Mouse (Mus musculus) MEL (cell line): ENCODE results near the gene Gm8122. TPM values are rescaled to one million over a fixed set of nuclear protein-coding genes. Genes with fewer than 3 reads are reported as not detected.
"Not testable (repeated sequence)": the region's sequence is repeated elsewhere in the genome, so short reads cannot be mapped to it uniquely, and the experiment has no call there.

Source experiments
- DNase-seq: peaks from one replicate; pipeline ENCODE4 v3.0.0; 2011; ENCODE audit warnings: low read depth, low spot score
- H3K27ac ChIP-seq: 2 replicates; pipeline ENCODE4 v1.5.1; 2012; ENCODE audit warnings: low read depth, mild to moderate bottlenecking, control low read depth, low read length, moderate library complexity; ENCODE audit not compliant: control insufficient read depth
- H3K27me3 ChIP-seq, 2 experiments: fragments of 150-350 bp in 1 of 2; sonication (generic) in 1 of 2; 2 replicates each; pipeline ENCODE4 v1.6.1; 2012; ENCODE audit warnings: low read length in 2 of 2, mild to moderate bottlenecking in 2 of 2, improper control_type of control experiment in 1 of 2, moderate library complexity in 1 of 2; ENCODE audit not compliant: insufficient read depth in 2 of 2, control insufficient read depth in 1 of 2
- H3K36me3 ChIP-seq, 2 experiments: 2 replicates each; pipeline ENCODE4 v1.6.1; 2012 to 2014; ENCODE audit warnings: low read length in 2 of 2, improper control_type of control experiment in 1 of 2, inconsistent platforms in 1 of 2, mild to moderate bottlenecking in 1 of 2; ENCODE audit not compliant: insufficient read depth in 2 of 2, control insufficient read depth in 1 of 2
- H3K4me1 ChIP-seq, 2 experiments: fragments of 150-350 bp in 1 of 2; sonication (generic) in 1 of 2; 2 replicates each; pipeline ENCODE4 v1.6.1; 2012; ENCODE audit warnings: low read length in 2 of 2, improper control_type of control experiment in 1 of 2, mild to moderate bottlenecking in 1 of 2; ENCODE audit not compliant: insufficient read depth in 2 of 2, control insufficient read depth in 1 of 2
- H3K4me3 ChIP-seq, 2 experiments: fragments of 150-350 bp in 1 of 2; sonication (generic) in 1 of 2; 2 replicates each; pipeline ENCODE4 v1.5.1; 2012; ENCODE audit warnings: low read depth in 2 of 2, low read length in 2 of 2, mild to moderate bottlenecking in 2 of 2, moderate library complexity in 2 of 2, control low read depth in 1 of 2, improper control_type of control experiment in 1 of 2; ENCODE audit not compliant: control insufficient read depth in 1 of 2, insufficient read depth in 1 of 2
- H3K79me2 ChIP-seq: 2 replicates; pipeline ENCODE4 v1.6.1; 2012; ENCODE audit warnings: mild to moderate bottlenecking, low read length, moderate library complexity; ENCODE audit not compliant: control insufficient read depth, poor library complexity, insufficient read depth
- H3K9ac ChIP-seq: 2 replicates; pipeline ENCODE4 v1.6.1; 2012; ENCODE audit warnings: low read depth, mild to moderate bottlenecking, control low read depth, low read length, moderate library complexity; ENCODE audit not compliant: control insufficient read depth, poor library complexity, severe bottlenecking
- H3K9me3 ChIP-seq: fragments of 150-350 bp; sonication (generic); replicated peaks from 2 replicates; pipeline ENCODE4 v1.6.1; 2012; ENCODE audit warnings: mild to moderate bottlenecking, low read length, improper control_type of control experiment, moderate library complexity; ENCODE audit not compliant: insufficient read depth
- polyA plus RNA-seq, 2 experiments: library from polyadenylated mRNA; stranded (reverse) in 1 of 2; unstranded in 1 of 2; fragments of >175 nt in 1 of 2; fragments of >200 nt in 1 of 2; gene quantifications; 2 replicates each; pipeline versions ENCODE4 v1.2.1 to v1.2.4; 2012; ENCODE audit warnings: low replicate concordance in 2 of 2, low read depth in 1 of 2; ENCODE audit not compliant: insufficient read length in 2 of 2, insufficient read depth in 1 of 2, missing spikeins in 1 of 2
- total RNA-seq: library from RNA; depleted of rRNA; stranded (reverse); fragments of 300-350 nt; gene quantifications from 2 replicates; pipeline ENCODE4 v1.2.3, GENCODE M21; 2012

Gm8122 gene
- total and polyA plus RNA-seq, 3 experiments, result not detected

DNA sequence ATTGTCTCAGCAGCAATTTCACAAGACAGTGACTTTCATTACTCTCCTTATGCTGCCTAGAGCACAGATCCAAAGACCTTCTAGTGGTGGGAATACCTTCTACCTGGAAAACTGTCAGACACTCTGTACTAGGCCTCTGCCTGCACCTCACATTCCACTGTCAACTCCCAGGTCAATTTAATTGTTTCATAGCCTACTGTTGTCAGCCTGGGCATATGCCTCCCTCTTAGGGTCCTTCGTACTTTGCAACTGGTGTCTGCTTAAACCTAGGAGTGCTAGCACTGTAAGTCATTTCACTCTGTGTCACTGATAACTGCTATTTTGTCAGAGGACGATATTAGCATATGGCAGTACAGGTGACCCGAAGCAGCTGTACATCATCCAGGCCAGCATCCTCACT is 34.1 kb upstream of the Gm8122 start:
- H3K4me1 ChIP-seq, H3K9ac ChIP-seq, H3K36me3 ChIP-seq, H3K27me3 ChIP-seq, H3K27ac ChIP-seq, H3K4me3 ChIP-seq, H3K79me2 ChIP-seq, DNase-seq, H3K9me3 ChIP-seq: not testable (repeated sequence)

DNA sequence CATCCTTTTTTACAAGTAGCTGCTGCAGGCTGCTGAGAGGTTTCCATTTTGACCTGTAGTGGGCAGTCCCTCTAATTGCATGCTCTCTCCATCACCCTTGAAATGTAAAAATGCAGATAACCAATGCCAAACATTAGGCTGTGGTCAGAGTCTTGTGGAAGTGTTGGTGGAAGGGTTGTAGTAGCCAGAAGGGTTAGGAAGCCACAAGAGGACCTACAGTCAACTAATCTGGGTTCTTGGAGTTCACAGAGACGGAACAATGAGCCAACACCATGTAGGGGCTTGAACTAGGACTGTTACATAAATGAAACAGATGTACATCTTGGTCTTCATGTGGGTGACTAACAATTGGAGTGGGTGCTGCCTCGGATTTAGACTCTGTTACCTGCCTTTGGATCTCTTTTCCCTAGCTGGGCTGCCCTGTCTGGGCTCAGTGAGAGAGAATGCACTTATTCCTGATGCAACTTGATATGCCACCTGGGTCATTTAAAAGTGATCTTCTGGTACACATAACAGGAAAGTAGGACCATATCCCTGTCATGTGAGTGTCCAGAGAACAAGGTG is 33.5 kb upstream of the Gm8122 start:
- not testable (repeated sequence) for H3K27ac ChIP-seq, H3K79me2 ChIP-seq, H3K27me3 ChIP-seq, H3K4me1 ChIP-seq, DNase-seq, H3K4me3 ChIP-seq, H3K9me3 ChIP-seq, H3K36me3 ChIP-seq, H3K9ac ChIP-seq

DNA sequence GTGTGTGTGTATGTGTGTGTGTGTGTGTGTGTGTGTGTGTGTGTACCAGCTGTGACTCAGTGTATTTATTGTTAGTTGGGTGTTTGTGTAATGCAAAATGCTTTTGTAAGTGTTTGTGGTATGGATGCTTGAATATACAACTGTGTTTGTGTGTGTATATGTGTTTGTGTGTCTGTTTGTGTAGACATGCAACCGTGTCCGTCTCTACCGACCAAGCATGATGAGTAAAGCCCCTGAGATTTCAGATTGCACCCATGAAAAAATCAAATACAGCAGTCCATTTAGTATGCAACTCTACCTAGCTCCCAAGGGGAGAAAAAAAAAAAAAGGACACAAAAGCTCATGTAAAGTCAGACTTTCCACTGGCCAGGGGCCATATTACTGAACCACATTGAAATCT is 28.3 kb upstream of the Gm8122 start:
- not testable (repeated sequence) for H3K4me1 ChIP-seq, H3K36me3 ChIP-seq, H3K9me3 ChIP-seq, H3K9ac ChIP-seq, H3K4me3 ChIP-seq, H3K27ac ChIP-seq, H3K79me2 ChIP-seq, H3K27me3 ChIP-seq, DNase-seq

DNA sequence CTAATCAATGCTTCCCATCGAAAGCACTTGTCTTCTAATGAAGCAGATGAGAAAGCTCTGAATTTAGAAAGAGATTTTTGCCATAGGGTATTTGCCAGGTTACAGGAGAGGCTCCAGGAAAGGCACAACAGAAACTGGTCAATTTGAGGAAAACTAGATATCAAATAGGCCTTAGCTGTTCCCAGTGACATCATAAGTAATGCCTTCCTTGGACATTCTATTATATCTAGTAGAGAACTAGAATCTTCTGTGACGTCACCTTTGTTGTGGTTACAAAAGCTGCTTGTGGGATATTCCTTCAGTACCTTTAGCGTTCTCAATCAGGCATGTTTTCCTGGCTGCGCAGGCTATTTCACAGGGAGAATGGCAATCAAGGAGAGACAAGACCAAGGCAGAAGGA is 23.2 kb upstream of the Gm8122 start, which contains the start of gene Gm8126:
Gene Gm8126, plus strand, starts transcription at position 301 of the 400 bp plus-strand sequence.
- not testable (repeated sequence) for H3K9me3 ChIP-seq, DNase-seq, H3K9ac ChIP-seq, H3K4me1 ChIP-seq, H3K27ac ChIP-seq, H3K27me3 ChIP-seq, H3K79me2 ChIP-seq, H3K36me3 ChIP-seq, H3K4me3 ChIP-seq

DNA sequence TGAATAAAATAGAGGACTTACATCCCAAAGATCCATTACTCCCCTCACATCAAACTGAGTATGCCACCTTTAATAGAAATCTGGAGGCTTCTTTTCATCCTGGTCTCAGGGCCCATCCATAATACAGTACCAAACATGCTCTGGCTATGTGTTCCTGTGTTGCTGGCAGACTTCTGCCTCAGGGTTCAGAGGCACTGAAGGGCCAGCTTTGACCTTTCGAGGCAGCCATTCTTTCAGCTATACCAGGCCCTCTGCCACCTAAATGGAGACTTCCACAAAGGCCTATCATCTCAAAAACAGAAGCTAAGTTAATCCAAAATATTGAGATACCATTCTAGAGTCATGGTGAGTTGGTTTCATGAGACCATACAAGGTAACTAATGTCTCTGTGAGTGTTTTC is 21.4 kb upstream of the Gm8122 start:
- H3K9ac ChIP-seq, H3K27ac ChIP-seq, H3K36me3 ChIP-seq: not testable (repeated sequence)

DNA sequence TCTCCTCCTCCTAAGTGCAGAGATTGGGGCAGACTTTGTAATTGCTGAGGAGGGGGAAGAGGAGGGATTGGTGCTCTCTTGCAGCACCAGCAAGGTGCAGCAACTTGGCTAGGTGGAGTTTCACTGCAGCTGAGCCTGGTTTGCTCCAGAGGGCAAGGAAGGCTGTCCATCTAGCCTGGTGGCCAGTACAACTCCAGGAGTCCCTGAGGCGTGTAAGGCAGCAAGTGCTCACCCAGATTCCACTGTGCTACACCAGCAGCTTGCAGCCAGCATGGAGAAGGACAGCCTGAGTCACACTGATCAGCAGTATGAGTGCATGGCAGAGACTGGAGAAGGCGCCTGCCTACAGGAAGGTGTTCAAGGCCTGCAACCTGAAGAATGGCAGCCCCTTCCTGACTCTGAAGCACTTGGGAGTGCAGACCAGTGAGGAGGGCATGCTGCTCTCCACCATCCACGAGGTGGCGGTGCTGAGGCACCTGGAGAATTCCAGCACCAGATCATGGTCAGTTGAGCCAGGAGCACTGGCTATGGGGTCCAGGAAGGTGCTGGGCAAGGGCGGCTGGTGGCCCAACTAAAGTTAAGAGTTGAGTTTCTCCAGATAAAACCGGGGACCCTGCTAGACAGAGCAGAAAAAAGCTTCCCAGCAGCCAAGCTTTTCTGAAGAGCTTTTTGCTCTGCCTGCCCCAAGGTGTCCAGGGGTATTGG is 15.6 kb upstream of the Gm8122 start:
- not testable (repeated sequence) for H3K27ac ChIP-seq, H3K9me3 ChIP-seq, H3K36me3 ChIP-seq, H3K79me2 ChIP-seq, H3K4me3 ChIP-seq, H3K4me1 ChIP-seq, H3K27me3 ChIP-seq, DNase-seq, H3K9ac ChIP-seq

More for the DNA sequence above, 21.4 kb upstream of the Gm8122 start:
- H3K27me3 ChIP-seq, H3K9me3 ChIP-seq, DNase-seq, H3K4me1 ChIP-seq, H3K79me2 ChIP-seq, H3K4me3 ChIP-seq: not testable (repeated sequence)

DNA sequence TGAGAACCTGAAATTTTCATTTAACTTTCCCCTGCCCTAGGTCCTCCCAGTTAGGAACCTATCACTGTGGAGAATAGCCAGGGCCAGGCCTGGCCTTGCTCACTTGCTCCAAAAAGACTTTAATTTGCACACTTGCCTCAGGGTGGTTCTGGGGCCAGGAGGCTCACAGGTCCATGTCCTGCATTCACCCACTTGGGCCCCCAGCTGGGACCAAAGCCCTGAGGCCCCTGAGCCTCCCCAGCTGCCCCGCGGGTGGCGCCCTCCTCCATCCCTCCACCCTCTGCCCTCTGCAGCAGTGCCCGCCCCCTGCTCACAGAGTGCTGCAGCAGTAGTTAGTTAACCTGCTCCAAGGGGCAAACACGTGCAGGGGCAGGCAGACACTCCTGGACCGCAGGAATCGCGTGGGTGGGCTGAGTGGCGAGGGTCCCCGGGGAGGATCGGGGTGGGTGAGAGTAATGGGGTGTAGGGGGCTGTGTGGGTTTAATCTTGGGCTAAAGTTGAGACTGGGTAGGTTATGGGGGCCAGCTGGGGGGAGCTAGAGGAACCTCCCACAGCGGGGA is 14.6 kb upstream of the Gm8122 start:
- DNase-seq, H3K79me2 ChIP-seq, H3K36me3 ChIP-seq, H3K4me3 ChIP-seq, H3K9me3 ChIP-seq, H3K9ac ChIP-seq, H3K4me1 ChIP-seq, H3K27ac ChIP-seq, H3K27me3 ChIP-seq: not testable (repeated sequence)
